Mouse (Mus musculus): Measurements from ENCODE around the gene L1td1. TPM values are rescaled to one million over a fixed set of nuclear protein-coding genes. Genes with fewer than 3 reads are reported as not detected.
"Not testable (repeated sequence)": the region's sequence is repeated elsewhere in the genome, so short reads cannot be mapped to it uniquely, and the experiment has no call there.

The L1td1 gene
- polyA plus RNA-seq, 1 experiment from 2014 or later, result not detected

GRCm38 (mm10) chr4:98717735-98718546 is 8.6 kb upstream of the L1td1 start:
- 88% methylated on average over 17 of the region's 17 CpGs for WGBS
- no peaks in the 10 kb centered on the region for H3K9me3 ChIP-seq
- H3K27ac ChIP-seq, result no peak overlapping the region
- H3K36me3 ChIP-seq, result no peaks in the 10 kb centered on the region
- H3K4me3 ChIP-seq, result no peak overlapping the region
- DNase-seq (ENCODE audit: low spot score), result no peak
- no peaks in the 10 kb centered on the region for H3K27me3 ChIP-seq (ENCODE audit: insufficient read depth, poor library complexity, severe bottlenecking)
- no peaks in the 10 kb centered on the region for H3K4me1 ChIP-seq (replicated peaks)

GRCm38 (mm10) chr4:98718547-98718917 is 8.0 kb upstream of the L1td1 start:
- no peak for DNase-seq (ENCODE audit: low spot score)
- no peaks in the 10 kb centered on the region for H3K36me3 ChIP-seq
- no peaks in the 10 kb centered on the region for H3K27me3 ChIP-seq (ENCODE audit: insufficient read depth, poor library complexity, severe bottlenecking)
- H3K27ac ChIP-seq, result no peak overlapping the region
- no peak overlapping the region for H3K4me3 ChIP-seq
- no peaks in the 10 kb centered on the region for H3K9me3 ChIP-seq
- H3K4me1 ChIP-seq (replicated peaks), result no peaks in the 10 kb centered on the region
- WGBS, result 87% methylated on average over 10 of the region's 10 CpGs

GRCm38 (mm10) chr4:98722454-98722853 is 4.1 kb upstream of the L1td1 start:
- Histone ChIP-seq H3K4me1 (replicated peaks) (peaks cover 12% of the 10 kb centered on the region), H3K4me3 (no peak overlapping the region)
- 14% methylated on average over 8 of the region's 8 CpGs for WGBS

GRCm38 (mm10) chr4:98724682-98725081 is 1.9 kb upstream of the L1td1 start:
- DNase-seq (ENCODE audit: low spot score); H3K4me3 ChIP-seq; H3K27ac ChIP-seq; H3K36me3 ChIP-seq; H3K9me3 ChIP-seq: not testable (repeated sequence)
- H3K27me3 ChIP-seq (ENCODE audit: insufficient read depth, poor library complexity, severe bottlenecking), result peaks cover 44% of the 10 kb centered on the region
- 87% methylated on average over 1 of the region's 1 CpGs for WGBS
- peaks cover 24% of the 10 kb centered on the region for H3K4me1 ChIP-seq (replicated peaks)

More at GRCm38 (mm10) chr4:98722454-98722853, 4.1 kb upstream of the L1td1 start:
- Histone ChIP-seq H3K36me3 (no peaks in the 10 kb centered on the region), H3K9me3 (no peaks in the 10 kb centered on the region), H3K27ac (no peak overlapping the region), H3K27me3 (ENCODE audit: insufficient read depth, poor library complexity, severe bottlenecking) (peaks cover 25% of the 10 kb centered on the region)
- DNase-seq (ENCODE audit: low spot score), result peak; percentile 79

GRCm38 (mm10) chr4:98725439-98725838 is 1.1 kb upstream of the L1td1 start:
- WGBS, result 38% methylated on average over 4 of the region's 4 CpGs
- DNase-seq (ENCODE audit: low spot score), result no peak
- Histone ChIP-seq H3K36me3 (no peaks in the 10 kb centered on the region), H3K9me3 (no peaks in the 10 kb centered on the region), H3K27ac (no peak overlapping the region), H3K27me3 (ENCODE audit: insufficient read depth, poor library complexity, severe bottlenecking) (peaks cover 44% of the 10 kb centered on the region), H3K4me3 (no peak overlapping the region), H3K4me1 (replicated peaks) (peaks cover 24% of the 10 kb centered on the region)

- peak; percentile 22 for DNase-seq (ENCODE audit: low spot score)
- Histone ChIP-seq H3K4me3 (peak overlapping the region; percentile 52), H3K4me1 (replicated peaks) (peaks cover 24% of the 10 kb centered on the region), H3K36me3 (no peaks in the 10 kb centered on the region), H3K27me3 (ENCODE audit: insufficient read depth, poor library complexity, severe bottlenecking) (peaks cover 44% of the 10 kb centered on the region), H3K9me3 (no peaks in the 10 kb centered on the region), H3K27ac (no peak overlapping the region)
- 2% methylated on average over 21 of the region's 21 CpGs for WGBS
Observed at GRCm38 (mm10) chr4:98727295-98727958, 893 bp downstream of the L1td1 start.

GRCm38 (mm10) chr4:98727959-98728347 is 1.4 kb downstream of the L1td1 start:
- Histone ChIP-seq H3K4me3 (peak overlapping the region; percentile 52), H3K27me3 (ENCODE audit: insufficient read depth, poor library complexity, severe bottlenecking) (peaks cover 44% of the 10 kb centered on the region), H3K27ac (no peak overlapping the region), H3K4me1 (replicated peaks) (peaks cover 24% of the 10 kb centered on the region), H3K9me3 (no peaks in the 10 kb centered on the region), H3K36me3 (no peaks in the 10 kb centered on the region)
- WGBS, result under 1% methylated on average over 10 of the region's 10 CpGs
- peak; percentile 27 for DNase-seq (ENCODE audit: low spot score)

GRCm38 (mm10) chr4:98728716-98729115 is 2.2 kb downstream of the L1td1 start:
- no peaks in the 10 kb centered on the region for H3K36me3 ChIP-seq
- DNase-seq (ENCODE audit: low spot score), result no peak
- no peak overlapping the region for H3K27ac ChIP-seq
- 55% methylated on average over 7 of the region's 7 CpGs for WGBS
- H3K9me3 ChIP-seq, result 0 out of 2 replicates have a peak, but pooled peaks cover 3% of the 10 kb centered on the region
- peaks cover 44% of the 10 kb centered on the region for H3K27me3 ChIP-seq (ENCODE audit: insufficient read depth, poor library complexity, severe bottlenecking)
- no peak overlapping the region for H3K4me3 ChIP-seq
- peaks cover 24% of the 10 kb centered on the region for H3K4me1 ChIP-seq (replicated peaks)

- 92% methylated on average over 16 of the region's 16 CpGs for WGBS
- 0 out of 2 replicates have a peak, but pooled peaks cover 3% of the 10 kb centered on the region for H3K9me3 ChIP-seq
- DNase-seq (ENCODE audit: low spot score), result no peak
- peaks cover under 1% of the 10 kb centered on the region; the same call in 1 of the 2 replicates for H3K4me1 ChIP-seq (replicated peaks)
- no peak overlapping the region for H3K4me3 ChIP-seq
- H3K27ac ChIP-seq, result no peak overlapping the region
- peaks cover 7% of the 10 kb centered on the region for H3K27me3 ChIP-seq (ENCODE audit: insufficient read depth, poor library complexity, severe bottlenecking)
- H3K36me3 ChIP-seq, result no peaks in the 10 kb centered on the region
Observed at GRCm38 (mm10) chr4:98733660-98734059, 7.1 kb downstream of the L1td1 start.

- Histone ChIP-seq H3K27ac (no peak overlapping the region), H3K9me3 (no peaks in the 10 kb centered on the region), H3K4me3 (no peak overlapping the region), H3K36me3 (no peaks in the 10 kb centered on the region), H3K4me1 (replicated peaks) (peaks cover 9% of the 10 kb centered on the region; the same call in 1 of the 2 replicates), H3K27me3 (ENCODE audit: insufficient read depth, poor library complexity, severe bottlenecking) (no peaks in the 10 kb centered on the region)
- DNase-seq (ENCODE audit: low spot score), result no peak
- WGBS, result 52% methylated on average over 2 of the region's 2 CpGs
Observed at GRCm38 (mm10) chr4:98739753-98740152, 13.2 kb downstream of the L1td1 start.

GRCm38 (mm10) chr4:98743209-98743905 is 16.8 kb downstream of the L1td1 start:
- H3K36me3 ChIP-seq, result no peaks in the 10 kb centered on the region
- 0 out of 2 replicates have a peak overlapping the region, but pooled peaks have one; percentile 54 for H3K27ac ChIP-seq
- H3K9me3 ChIP-seq, result no peaks in the 10 kb centered on the region
- 76% methylated on average over 3 of the region's 3 CpGs for WGBS
- H3K27me3 ChIP-seq (ENCODE audit: insufficient read depth, poor library complexity, severe bottlenecking), result no peaks in the 10 kb centered on the region
- H3K4me3 ChIP-seq, result no peak overlapping the region
- no peak for DNase-seq (ENCODE audit: low spot score)
- peaks cover 9% of the 10 kb centered on the region; the same call in 1 of the 2 replicates for H3K4me1 ChIP-seq (replicated peaks)

GRCm38 (mm10) chr4:98743906-98744210 is 17.3 kb downstream of the L1td1 start:
- no peaks in the 10 kb centered on the region for H3K36me3 ChIP-seq
- peaks cover 9% of the 10 kb centered on the region; the same call in 1 of the 2 replicates for H3K4me1 ChIP-seq (replicated peaks)
- peak; percentile 56 for DNase-seq (ENCODE audit: low spot score)
- 21% methylated on average over 7 of the region's 7 CpGs for WGBS
- H3K27me3 ChIP-seq (ENCODE audit: insufficient read depth, poor library complexity, severe bottlenecking), result no peaks in the 10 kb centered on the region
- no peaks in the 10 kb centered on the region for H3K9me3 ChIP-seq
- no peak overlapping the region for H3K4me3 ChIP-seq
- 0 out of 2 replicates have a peak overlapping the region, but pooled peaks have one; percentile 54 for H3K27ac ChIP-seq

GRCm38 (mm10) chr4:98754456-98754855 is 27.9 kb downstream of the L1td1 start:
- H3K9me3 ChIP-seq, result no peaks in the 10 kb centered on the region
- H3K27me3 ChIP-seq (ENCODE audit: insufficient read depth, poor library complexity, severe bottlenecking), result no peaks in the 10 kb centered on the region
- H3K36me3 ChIP-seq, result no peaks in the 10 kb centered on the region; the same call in 1 of the 2 replicates
- DNase-seq (ENCODE audit: low spot score), result no peak
- H3K4me1 ChIP-seq (replicated peaks), result peaks cover 30% of the 10 kb centered on the region
- no peak overlapping the region for H3K4me3 ChIP-seq
- 87% methylated on average over 4 of the region's 4 CpGs for WGBS
- no peak overlapping the region for H3K27ac ChIP-seq

All from hindbrain, embryonic 10.5 days (tissue).